Mouse (Mus musculus): ENCODE results near the gene Gm9040. TPM values are rescaled to one million over a fixed set of nuclear protein-coding genes. Genes with fewer than 3 reads are reported as not detected.
"Not testable (repeated sequence)": the region's sequence is repeated elsewhere in the genome, so short reads cannot be mapped to it uniquely, and the experiment has no call there.

The Gm9040 gene
- total RNA-seq (2021), result not detected
- long read RNA-seq, experiment 1, result 0 reads
- long read RNA-seq, experiment 2, result 0 reads

DNA sequence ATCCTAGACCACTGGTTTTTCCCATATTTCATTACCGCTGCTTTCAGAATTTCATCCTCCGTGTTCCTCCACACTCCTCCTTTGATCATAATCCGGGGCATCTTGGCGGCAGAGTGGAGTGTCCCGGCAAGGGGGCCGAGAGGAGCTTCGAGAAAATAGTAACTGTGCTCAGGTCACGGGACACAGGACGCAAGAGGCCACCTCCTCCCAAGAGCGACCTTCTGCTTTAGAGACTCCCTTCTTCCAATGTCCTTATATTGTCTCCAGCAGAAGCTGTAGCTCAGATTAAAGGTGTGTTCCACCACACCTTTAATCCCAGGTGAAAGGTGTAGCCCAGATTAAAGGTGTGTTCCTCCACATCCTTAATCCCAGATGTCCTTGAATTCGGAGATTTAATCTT lies at the start of gene Gm9040:
Gene Gm9040 (minus strand): TSS at position 101 of the 400 bp plus-strand sequence.
- not testable (repeated sequence) for DNase-seq

DNA sequence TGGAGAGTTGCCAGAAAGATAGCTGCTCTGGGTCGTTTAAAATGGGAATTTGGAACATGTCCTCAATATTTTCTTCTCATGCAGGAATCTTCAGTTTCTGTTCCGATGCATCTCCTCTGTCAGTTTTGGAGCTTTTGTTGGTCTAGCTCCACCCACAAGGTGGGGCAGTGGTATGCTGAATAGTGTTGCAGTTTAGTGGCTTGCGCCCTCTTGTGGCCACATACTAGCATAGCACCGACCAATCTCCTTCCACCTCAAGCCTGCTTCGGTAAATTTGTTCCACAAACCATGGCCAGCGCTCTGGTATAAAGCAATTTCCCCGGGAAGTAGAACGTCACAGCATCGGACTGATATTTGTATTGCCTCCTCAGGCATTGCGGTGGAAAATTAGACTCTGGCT lies 43.7 kb upstream of the Gm9040 start:
- peak; percentile 77 to 84 for DNase-seq

DNA sequence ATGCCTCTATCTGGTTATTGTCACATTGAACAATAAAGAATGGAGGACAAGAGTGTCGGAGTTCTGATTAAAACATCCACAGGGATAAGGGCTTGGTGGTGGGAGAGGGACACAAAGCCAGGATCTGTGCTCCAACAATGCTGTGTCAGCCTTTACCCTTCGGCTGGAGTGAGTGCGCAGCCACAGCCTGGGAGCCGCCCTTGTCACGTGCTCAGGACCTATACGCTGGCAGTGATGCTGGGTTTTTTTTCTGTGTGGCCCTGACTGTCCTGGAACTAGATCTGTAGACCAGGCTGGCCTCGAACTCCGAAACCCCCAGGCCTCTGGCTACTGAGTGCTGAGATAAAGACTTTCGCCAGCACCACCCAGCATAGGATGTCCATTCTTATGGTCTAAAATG lies 42.7 kb upstream of the Gm9040 start:
- no peak for DNase-seq

DNA sequence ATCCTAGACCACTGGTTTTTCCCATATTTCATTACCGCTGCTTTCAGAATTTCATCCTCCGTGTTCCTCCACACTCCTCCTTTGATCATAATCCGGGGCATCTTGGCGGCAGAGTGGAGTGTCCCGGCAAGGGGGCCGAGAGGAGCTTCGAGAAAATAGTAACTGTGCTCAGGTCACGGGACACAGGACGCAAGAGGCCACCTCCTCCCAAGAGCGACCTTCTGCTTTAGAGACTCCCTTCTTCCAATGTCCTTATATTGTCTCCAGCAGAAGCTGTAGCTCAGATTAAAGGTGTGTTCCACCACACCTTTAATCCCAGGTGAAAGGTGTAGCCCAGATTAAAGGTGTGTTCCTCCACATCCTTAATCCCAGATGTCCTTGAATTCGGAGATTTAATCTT lies 27.2 kb upstream of the Gm9040 start, which contains the start of gene Gm9049:
Gene Gm9049 (minus strand): TSS at position 101 of the 400 bp plus-strand sequence.
- DNase-seq, result not testable (repeated sequence)

DNA sequence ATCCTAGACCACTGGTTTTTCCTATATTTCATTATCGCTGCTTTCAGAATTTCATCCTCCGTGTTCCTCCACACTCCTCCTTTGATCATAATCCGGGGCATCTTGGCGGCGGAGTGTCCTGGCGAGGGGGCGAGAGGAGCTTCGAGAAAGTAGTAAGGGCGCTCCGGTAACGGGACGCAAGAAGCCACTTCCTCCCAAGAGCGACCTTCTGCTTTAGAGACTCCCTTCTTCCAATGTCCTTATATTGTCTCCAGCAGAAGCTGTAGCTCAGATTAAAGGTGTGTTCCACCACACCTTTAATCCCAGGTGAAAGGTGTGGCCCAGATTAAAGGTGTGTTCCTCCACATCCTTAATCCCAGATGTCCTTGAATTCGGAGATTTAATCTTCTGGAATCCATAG lies 21.8 kb upstream of the Gm9040 start, which contains the start of gene Gm9048:
Gene Gm9048 (minus strand): TSS at position 101 of the 400 bp plus-strand sequence.
- DNase-seq, result not testable (repeated sequence)

DNA sequence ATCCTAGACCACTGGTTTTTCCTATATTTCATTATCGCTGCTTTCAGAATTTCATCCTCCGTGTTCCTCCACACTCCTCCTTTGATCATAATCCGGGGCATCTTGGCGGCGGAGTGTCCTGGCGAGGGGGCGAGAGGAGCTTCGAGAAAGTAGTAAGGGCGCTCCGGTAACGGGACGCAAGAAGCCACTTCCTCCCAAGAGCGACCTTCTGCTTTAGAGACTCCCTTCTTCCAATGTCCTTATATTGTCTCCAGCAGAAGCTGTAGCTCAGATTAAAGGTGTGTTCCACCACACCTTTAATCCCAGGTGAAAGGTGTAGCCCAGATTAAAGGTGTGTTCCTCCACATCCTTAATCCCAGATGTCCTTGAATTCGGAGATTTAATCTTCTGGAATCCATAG lies 16.4 kb upstream of the Gm9040 start, which contains the start of gene Gm9046:
Gene Gm9046 (minus strand): TSS at position 101 of the 400 bp plus-strand sequence.
- not testable (repeated sequence) for DNase-seq

DNA sequence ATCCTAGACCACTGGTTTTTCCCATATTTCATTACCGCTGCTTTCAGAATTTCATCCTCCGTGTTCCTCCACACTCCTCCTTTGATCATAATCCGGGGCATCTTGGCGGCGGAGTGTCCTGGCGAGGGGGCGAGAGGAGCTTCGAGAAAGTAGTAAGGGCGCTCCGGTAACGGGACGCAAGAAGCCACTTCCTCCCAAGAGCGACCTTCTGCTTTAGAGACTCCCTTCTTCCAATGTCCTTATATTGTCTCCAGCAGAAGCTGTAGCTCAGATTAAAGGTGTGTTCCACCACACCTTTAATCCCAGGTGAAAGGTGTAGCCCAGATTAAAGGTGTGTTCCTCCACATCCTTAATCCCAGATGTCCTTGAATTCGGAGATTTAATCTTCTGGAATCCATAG lies 11.0 kb upstream of the Gm9040 start, which contains the start of gene Gm9045:
Gene Gm9045 (minus strand): TSS at position 101 of the 400 bp plus-strand sequence.
- not testable (repeated sequence) for DNase-seq

DNA sequence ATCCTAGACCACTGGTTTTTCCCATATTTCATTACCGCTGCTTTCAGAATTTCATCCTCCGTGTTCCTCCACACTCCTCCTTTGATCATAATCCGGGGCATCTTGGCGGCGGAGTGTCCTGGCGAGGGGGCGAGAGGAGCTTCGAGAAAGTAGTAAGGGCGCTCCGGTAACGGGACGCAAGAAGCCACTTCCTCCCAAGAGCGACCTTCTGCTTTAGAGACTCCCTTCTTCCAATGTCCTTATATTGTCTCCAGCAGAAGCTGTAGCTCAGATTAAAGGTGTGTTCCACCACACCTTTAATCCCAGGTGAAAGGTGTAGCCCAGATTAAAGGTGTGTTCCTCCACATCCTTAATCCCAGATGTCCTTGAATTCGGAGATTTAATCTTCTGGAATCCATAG lies 5.5 kb upstream of the Gm9040 start, which contains the start of gene Gm9044:
Gene Gm9044 (minus strand): TSS at position 101 of the 400 bp plus-strand sequence.
- not testable (repeated sequence) for DNase-seq

DNA sequence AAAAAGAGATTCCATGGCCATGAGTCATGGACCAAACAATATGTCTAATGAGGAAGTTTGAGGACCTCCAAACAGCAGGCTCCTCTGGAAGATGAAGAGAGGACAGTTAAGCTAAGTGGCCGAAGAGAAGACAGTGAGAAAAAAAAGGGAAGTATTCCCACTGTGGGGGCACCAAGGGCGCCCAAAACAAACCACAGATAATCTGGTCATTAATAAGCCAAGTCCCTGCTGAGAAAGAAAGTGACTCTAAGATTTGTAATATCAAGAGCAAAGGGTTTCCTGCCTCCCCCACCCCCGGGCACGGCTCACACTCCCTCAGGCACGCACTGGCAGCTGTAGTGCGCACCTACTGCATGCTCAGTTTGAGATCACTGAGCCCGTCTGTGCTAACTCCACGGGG lies 7.7 kb downstream of the Gm9040 start:
- DNase-seq, result no peak

DNA sequence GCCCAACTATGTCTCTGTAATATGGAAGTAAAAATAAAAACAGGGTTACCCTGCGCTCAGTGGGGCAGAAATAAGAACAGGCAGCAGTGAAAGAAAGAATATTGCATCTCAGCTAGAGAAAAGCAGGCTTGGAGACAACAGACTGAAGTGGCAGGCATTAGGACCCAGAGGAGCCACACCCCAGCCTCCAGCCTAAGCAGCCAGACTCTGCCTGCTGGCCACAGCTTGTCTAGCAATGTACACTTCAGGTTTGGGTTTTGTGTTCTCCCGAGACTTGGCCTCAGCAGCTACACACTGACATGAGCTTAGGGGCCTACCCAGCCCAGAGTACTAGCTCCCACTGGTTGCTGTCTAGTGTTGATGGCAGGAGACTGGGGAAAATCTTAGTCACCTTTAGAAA lies 24.6 kb downstream of the Gm9040 start:
- not testable (repeated sequence) for DNase-seq

DNA sequence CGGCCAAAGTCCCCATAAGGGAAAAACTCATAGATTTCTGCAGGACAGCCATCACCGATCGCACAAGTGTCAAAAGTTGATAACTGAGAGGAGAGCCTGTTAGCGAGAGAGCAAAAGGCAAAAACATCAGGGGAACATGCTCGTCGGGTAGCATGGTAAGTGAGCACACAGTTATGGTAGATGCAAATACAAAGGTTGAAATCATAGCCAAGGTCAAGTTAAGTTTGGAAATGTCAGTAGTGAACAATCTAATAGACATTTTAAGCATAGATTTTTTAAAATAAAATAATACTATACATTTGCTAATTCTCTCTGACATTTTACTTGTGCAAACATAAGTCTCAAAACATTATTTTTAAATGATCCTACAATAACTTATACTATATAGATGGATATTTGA lies 31.8 kb downstream of the Gm9040 start, which contains the start of gene Iltifb:
Gene Iltifb (minus strand): TSS at position 101 of the 400 bp plus-strand sequence.
- no peak for DNase-seq

DNA sequence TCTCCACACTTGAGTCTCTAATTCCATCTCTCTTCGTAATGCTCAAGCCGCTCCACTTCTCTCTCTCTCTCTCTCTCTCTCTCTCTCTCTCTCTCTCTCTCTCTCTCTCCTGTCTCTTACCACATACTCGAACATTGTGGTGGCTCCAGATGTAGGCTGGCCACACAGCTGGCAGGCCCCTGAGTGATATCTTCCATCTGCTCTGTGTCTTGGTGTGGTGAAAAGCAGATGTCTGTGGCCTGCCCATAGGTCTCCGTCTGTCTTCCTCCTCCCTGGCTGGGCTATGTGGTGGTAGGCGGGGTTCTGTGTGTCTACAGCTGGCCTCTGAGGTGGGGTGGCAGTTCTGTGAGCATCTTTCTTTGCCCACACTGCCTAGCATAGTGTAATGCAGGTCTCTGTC lies 43.8 kb downstream of the Gm9040 start:
- DNase-seq, result not testable (repeated sequence)

DNA sequence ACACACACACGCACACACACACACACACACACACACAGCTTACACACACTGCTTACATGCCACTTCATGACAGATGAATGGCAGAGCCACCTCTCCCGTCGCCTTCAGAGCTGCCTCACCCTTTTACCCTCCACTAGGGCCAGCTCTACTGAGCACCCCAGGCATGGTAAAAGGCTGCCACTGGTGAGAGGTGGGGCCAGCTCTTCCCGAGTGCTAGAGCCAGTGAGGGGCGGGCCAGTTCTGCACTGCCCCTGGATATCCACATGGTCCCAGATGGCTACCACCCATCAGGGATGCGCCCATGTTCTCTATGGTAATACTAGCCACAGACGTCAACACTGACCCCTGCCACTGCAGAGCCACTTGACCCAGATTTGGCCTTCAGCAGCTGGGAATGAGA lies 44.2 kb downstream of the Gm9040 start:
- not testable (repeated sequence) for DNase-seq

DNA sequence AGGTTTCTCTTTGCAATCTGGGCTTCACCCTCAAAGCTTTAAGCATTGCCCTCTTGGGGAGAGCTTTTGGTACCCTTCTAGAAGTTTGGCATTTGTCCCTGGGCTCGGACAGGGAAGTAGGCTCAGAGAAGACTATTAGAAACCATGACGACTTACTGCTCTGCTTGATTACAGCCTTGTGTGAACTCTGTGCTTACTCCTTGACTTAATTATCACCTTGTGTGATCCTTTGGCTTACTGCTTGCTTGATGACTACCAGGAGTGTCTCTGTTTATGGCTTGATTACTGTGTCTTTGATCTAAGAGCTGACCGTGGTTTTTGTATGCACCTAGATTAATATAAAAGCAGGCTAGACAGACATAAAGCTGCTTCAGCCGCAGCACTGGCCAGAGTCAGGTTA lies 48.7 kb downstream of the Gm9040 start:
- DNase-seq, result not testable (repeated sequence)

Other genes starting within 250 kb of the Gm9040 start
- gene Mdm1, start 185.2 kb downstream of the Gm9040 start, total RNA-seq (2021), result 10 to 100 TPM; 10.6 to 11.5 TPM
- not detected for gene Il22, start 122.0 kb downstream of the Gm9040 start, total RNA-seq (2021)
- gene Gm32717, start 86.2 kb downstream of the Gm9040 start, total RNA-seq (2021), result under 1 TPM; 0.50 to 0.53 TPM
- under 1 TPM; 0.50 to 0.53 TPM for gene Gm32802, start 68.3 kb downstream of the Gm9040 start, total RNA-seq (2021)
- not detected for gene Iltifb, start 31.9 kb downstream of the Gm9040 start, total RNA-seq (2021)
- not detected for gene Gm9044, start 5.4 kb upstream of the Gm9040 start, total RNA-seq (2021)
- not detected for gene Gm9045, start 10.9 kb upstream of the Gm9040 start, total RNA-seq (2021)
- gene Gm9046, start 16.3 kb upstream of the Gm9040 start, total RNA-seq (2021), result not detected
- not detected for gene Gm9048, start 21.7 kb upstream of the Gm9040 start, total RNA-seq (2021)
- not detected for gene Gm9049, start 27.1 kb upstream of the Gm9040 start, total RNA-seq (2021)
- not detected for gene Ifng, start 114.1 kb upstream of the Gm9040 start, total RNA-seq (2021)